Mouse (Mus musculus) ES-E14 (cell line): ENCODE measurements around the gene Ppm1h.

Source experiments
- HCFC1 ChIP-seq: IDR thresholded peaks from 2 replicates; pipeline ENCODE4 v1.6.1; 2012; ENCODE audit warnings: low read length, inconsistent platforms, borderline replicate concordance; ENCODE audit not compliant: insufficient read depth
- MAFK ChIP-seq: IDR thresholded peaks from 2 replicates; pipeline ENCODE4 v1.6.1; 2014; ENCODE audit warnings: mild to moderate bottlenecking, low read depth, low read length, inconsistent platforms; ENCODE audit not compliant: insufficient read depth
- ZNF384 ChIP-seq: IDR thresholded peaks from 2 replicates; pipeline ENCODE4 v1.6.1; 2012; ENCODE audit warnings: low read depth, low read length, inconsistent platforms

GRCm38 (mm10) chr10:122762772-122763511 is 84.4 kb downstream of the Ppm1h start:
- TF ChIP-seq ZNF384: no peak
- TF ChIP-seq MAFK: no peak
- no peak for TF ChIP-seq HCFC1
